Mouse (Mus musculus) bone marrow, adult 2 months (tissue): Measurements from ENCODE around the gene Elovl5.

Experiments
- CTCF ChIP-seq: fragments of 200-500 bp; IDR thresholded peaks from 2 replicates; pipeline ENCODE4 v1.5.1; 2011; ENCODE audit warnings: low read length, control low read depth; ENCODE audit not compliant: control insufficient read depth, insufficient read depth
- POLR2A ChIP-seq: fragments of 200-500 bp; IDR thresholded peaks from 2 replicates; pipeline ENCODE4 v1.6.1; 2011; ENCODE audit warnings: low read depth, mild to moderate bottlenecking, control low read depth, low read length, borderline replicate concordance; ENCODE audit not compliant: control insufficient read depth

GRCm38 (mm10) chr9:77965768-77966552 is 48.8 kb downstream of the Elovl5 start:
- TF ChIP-seq CTCF (no peak), POLR2A (no peak)
